Mouse (Mus musculus): ENCODE measurements around the gene Ripor3. TPM values are rescaled to one million over a fixed set of nuclear protein-coding genes. Genes with fewer than 3 reads are reported as not detected.

The Ripor3 gene
- polyA plus RNA-seq, 1 experiment = 5.3 TPM

- WGBS = 36% methylated on average over 13 of the region's 13 CpGs
- H3K4me3 ChIP-seq (ENCODE audit: low read depth, low read length) = no peak overlapping the region
- no peaks in the 10 kb centered on the region for H3K27me3 ChIP-seq (ENCODE audit: control insufficient read depth, insufficient read depth, low read length)
- no peak overlapping the region for H3K27ac ChIP-seq (ENCODE audit: insufficient read depth, low read depth, low read length)
- H3K4me1 ChIP-seq (ENCODE audit: control insufficient read depth, insufficient read depth, insufficient read length, low read length) = peaks cover 13% of the 10 kb centered on the region
- TF ChIP-seq CTCF (IDR thresholded peaks at IDR 0.05; ENCODE audit: extremely low read depth, insufficient read length, insufficient replicate concordance, low read depth, low read length) (no peak), POLR2A (IDR thresholded peaks at IDR 0.05; ENCODE audit: low read depth, low read length) (no peak)
- H3K36me3 ChIP-seq (ENCODE audit: control insufficient read depth, insufficient read depth, low read length) = no peaks in the 10 kb centered on the region
Measured at GRCm38 (mm10) chr2:167993260-167993659, 17.2 kb downstream of the Ripor3 start.

DNA sequence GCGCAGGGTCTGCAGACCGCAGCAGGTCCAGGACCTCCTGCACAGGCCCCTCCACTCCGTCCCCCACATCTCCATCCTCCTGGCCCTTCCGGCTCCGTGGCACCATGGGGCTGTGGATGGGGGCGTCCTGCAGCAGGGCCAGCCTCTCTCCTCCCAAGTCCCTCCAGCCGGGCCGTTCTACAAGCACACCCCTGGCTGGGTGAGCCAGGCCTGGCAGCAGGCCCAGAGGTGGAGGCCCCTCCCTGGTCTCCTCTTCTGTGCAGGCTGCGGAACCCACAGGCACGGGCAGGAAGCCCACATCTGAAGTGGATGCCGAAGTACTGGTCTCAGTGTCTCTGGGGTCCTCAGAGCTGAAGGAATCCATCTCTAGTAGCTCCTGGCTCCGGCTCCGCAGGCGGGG lies 21.1 kb downstream of the Ripor3 start:
- H3K4me3 ChIP-seq (ENCODE audit: low read depth, low read length) = no peak overlapping the region
- TF ChIP-seq CTCF (IDR thresholded peaks at IDR 0.05; ENCODE audit: extremely low read depth, insufficient read length, insufficient replicate concordance, low read depth, low read length) = no peak
- TF ChIP-seq POLR2A (IDR thresholded peaks at IDR 0.05; ENCODE audit: low read depth, low read length) = no peak
- 45% methylated on average over 14 of the region's 14 CpGs for WGBS
- H3K27ac ChIP-seq (ENCODE audit: insufficient read depth, low read depth, low read length) = no peak overlapping the region
- H3K4me1 ChIP-seq (ENCODE audit: control insufficient read depth, insufficient read depth, insufficient read length, low read length) = peaks cover 13% of the 10 kb centered on the region
- H3K36me3 ChIP-seq (ENCODE audit: control insufficient read depth, insufficient read depth, low read length) = no peaks in the 10 kb centered on the region
- H3K27me3 ChIP-seq (ENCODE audit: control insufficient read depth, insufficient read depth, low read length) = no peaks in the 10 kb centered on the region

DNA sequence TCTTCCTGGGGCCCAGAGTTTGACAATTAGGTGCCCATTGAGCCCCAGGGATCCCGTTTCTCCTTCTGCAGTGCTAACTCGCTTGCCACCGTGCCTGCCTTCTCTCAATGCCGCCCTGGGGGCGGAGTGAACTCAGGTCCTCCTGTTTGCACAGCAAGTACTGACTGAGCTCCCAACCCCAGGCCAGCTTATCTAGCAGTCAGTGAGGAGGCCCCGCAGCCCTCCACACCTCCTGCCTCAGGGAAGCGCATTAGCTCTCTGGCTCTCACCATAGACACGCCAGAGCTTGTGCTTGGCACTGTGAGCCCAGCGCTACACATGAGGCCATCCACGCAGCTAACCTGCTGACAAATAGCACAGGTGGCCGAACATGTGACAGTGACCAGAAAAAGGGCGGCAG lies 22.8 kb downstream of the Ripor3 start:
- 39% methylated on average over 12 of the region's 12 CpGs for WGBS
- Histone ChIP-seq H3K4me1 (ENCODE audit: control insufficient read depth, insufficient read depth, insufficient read length, low read length) (peaks cover 8% of the 10 kb centered on the region), H3K27ac (ENCODE audit: insufficient read depth, low read depth, low read length) (no peak overlapping the region), H3K36me3 (ENCODE audit: control insufficient read depth, insufficient read depth, low read length) (no peaks in the 10 kb centered on the region), H3K27me3 (ENCODE audit: control insufficient read depth, insufficient read depth, low read length) (no peaks in the 10 kb centered on the region), H3K4me3 (ENCODE audit: low read depth, low read length) (no peak overlapping the region)
- TF ChIP-seq POLR2A (IDR thresholded peaks at IDR 0.05; ENCODE audit: low read depth, low read length) (no peak), CTCF (IDR thresholded peaks at IDR 0.05; ENCODE audit: extremely low read depth, insufficient read length, insufficient replicate concordance, low read depth, low read length) (no peak)

DNA sequence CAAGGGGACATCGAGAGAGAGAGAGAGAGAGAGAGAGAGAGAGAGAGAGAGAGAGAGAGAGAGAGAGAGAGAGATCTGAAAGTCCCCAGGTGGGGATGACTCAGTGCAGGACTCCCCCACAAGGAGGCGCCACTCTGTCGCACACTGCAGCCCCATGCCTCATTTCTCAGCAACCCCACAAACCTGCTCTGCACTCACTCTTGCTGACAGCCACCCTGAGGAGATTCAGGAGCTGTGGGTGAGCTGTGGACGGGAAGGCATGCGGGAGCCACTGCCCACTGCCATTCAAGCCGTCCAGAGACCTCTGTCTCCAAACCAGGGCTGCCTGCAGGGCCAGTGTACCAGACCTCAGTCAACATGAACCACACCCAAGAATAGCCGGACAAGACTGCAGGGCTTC lies 23.7 kb downstream of the Ripor3 start:
- Histone ChIP-seq H3K27me3 (ENCODE audit: control insufficient read depth, insufficient read depth, low read length) (no peaks in the 10 kb centered on the region), H3K27ac (ENCODE audit: insufficient read depth, low read depth, low read length) (no peak overlapping the region), H3K4me1 (ENCODE audit: control insufficient read depth, insufficient read depth, insufficient read length, low read length) (peaks cover 8% of the 10 kb centered on the region), H3K36me3 (ENCODE audit: control insufficient read depth, insufficient read depth, low read length) (no peaks in the 10 kb centered on the region), H3K4me3 (ENCODE audit: low read depth, low read length) (no peak overlapping the region)
- no peak for TF ChIP-seq POLR2A (IDR thresholded peaks at IDR 0.05; ENCODE audit: low read depth, low read length)
- peak; percentile 71 for TF ChIP-seq CTCF (IDR thresholded peaks at IDR 0.05; ENCODE audit: extremely low read depth, insufficient read length, insufficient replicate concordance, low read depth, low read length)
- 17% methylated on average over 7 of the region's 7 CpGs for WGBS

- Histone ChIP-seq H3K27me3 (ENCODE audit: control insufficient read depth, insufficient read depth, low read length) (no peaks in the 10 kb centered on the region), H3K4me3 (ENCODE audit: low read depth, low read length) (no peak overlapping the region), H3K4me1 (ENCODE audit: control insufficient read depth, insufficient read depth, insufficient read length, low read length) (peaks cover 8% of the 10 kb centered on the region), H3K27ac (ENCODE audit: insufficient read depth, low read depth, low read length) (no peak overlapping the region), H3K36me3 (ENCODE audit: control insufficient read depth, insufficient read depth, low read length) (no peaks in the 10 kb centered on the region)
- TF ChIP-seq POLR2A (IDR thresholded peaks at IDR 0.05; ENCODE audit: low read depth, low read length) = no peak
- no peak for TF ChIP-seq CTCF (IDR thresholded peaks at IDR 0.05; ENCODE audit: extremely low read depth, insufficient read length, insufficient replicate concordance, low read depth, low read length)
- 46% methylated on average over 3 of the region's 3 CpGs for WGBS
Measured at GRCm38 (mm10) chr2:167984946-167985345, 25.5 kb downstream of the Ripor3 start.

GRCm38 (mm10) chr2:167984371-167984770 lies 26.0 kb downstream of the Ripor3 start:
- H3K4me3 ChIP-seq (ENCODE audit: low read depth, low read length) = no peak overlapping the region
- peaks cover 8% of the 10 kb centered on the region for H3K4me1 ChIP-seq (ENCODE audit: control insufficient read depth, insufficient read depth, insufficient read length, low read length)
- H3K27ac ChIP-seq (ENCODE audit: insufficient read depth, low read depth, low read length) = no peak overlapping the region
- no peak for TF ChIP-seq POLR2A (IDR thresholded peaks at IDR 0.05; ENCODE audit: low read depth, low read length)
- H3K36me3 ChIP-seq (ENCODE audit: control insufficient read depth, insufficient read depth, low read length) = peaks cover under 1% of the 10 kb centered on the region; the same call in 1 of the 2 replicates
- no peaks in the 10 kb centered on the region for H3K27me3 ChIP-seq (ENCODE audit: control insufficient read depth, insufficient read depth, low read length)
- WGBS = 89% methylated on average over 5 of the region's 5 CpGs

DNA sequence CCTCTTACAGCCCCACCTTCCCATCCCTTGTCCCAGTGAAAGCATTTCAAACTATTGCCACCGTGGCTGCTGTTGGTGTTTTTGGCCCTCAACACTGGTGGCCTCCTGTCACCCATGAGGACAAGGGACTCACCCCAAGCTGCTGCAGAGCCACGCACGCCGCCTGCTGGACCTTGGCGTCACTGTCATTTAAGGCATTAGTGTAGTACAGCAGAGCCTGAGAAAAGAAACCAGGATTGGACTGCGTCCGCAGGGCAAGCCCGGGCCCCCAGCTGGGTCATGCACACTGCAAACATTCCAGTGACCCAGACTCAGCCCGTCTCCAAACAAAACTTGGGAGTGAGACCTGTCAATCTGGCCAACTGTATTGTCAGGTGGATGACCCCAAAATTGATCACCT lies 27.8 kb downstream of the Ripor3 start:
- no peak overlapping the region for H3K4me3 ChIP-seq (ENCODE audit: low read depth, low read length)
- 44% methylated on average over 9 of the region's 9 CpGs for WGBS
- peaks cover 4% of the 10 kb centered on the region; the same call in 1 of the 2 replicates for H3K4me1 ChIP-seq (ENCODE audit: control insufficient read depth, insufficient read depth, insufficient read length, low read length)
- no peaks in the 10 kb centered on the region for H3K27me3 ChIP-seq (ENCODE audit: control insufficient read depth, insufficient read depth, low read length)
- H3K36me3 ChIP-seq (ENCODE audit: control insufficient read depth, insufficient read depth, low read length) = peaks cover 4% of the 10 kb centered on the region
- no peak overlapping the region for H3K27ac ChIP-seq (ENCODE audit: insufficient read depth, low read depth, low read length)
- peak; percentile 36; the same call in 1 of the 2 replicates for TF ChIP-seq CTCF (IDR thresholded peaks at IDR 0.05; ENCODE audit: extremely low read depth, insufficient read length, insufficient replicate concordance, low read depth, low read length)
- no peak for TF ChIP-seq POLR2A (IDR thresholded peaks at IDR 0.05; ENCODE audit: low read depth, low read length)

- Histone ChIP-seq H3K27ac (ENCODE audit: insufficient read depth, low read depth, low read length) (no peak overlapping the region), H3K36me3 (ENCODE audit: control insufficient read depth, insufficient read depth, low read length) (peaks cover 24% of the 10 kb centered on the region), H3K4me3 (ENCODE audit: low read depth, low read length) (no peak overlapping the region), H3K27me3 (ENCODE audit: control insufficient read depth, insufficient read depth, low read length) (no peaks in the 10 kb centered on the region), H3K4me1 (ENCODE audit: control insufficient read depth, insufficient read depth, insufficient read length, low read length) (peaks cover 2% of the 10 kb centered on the region; the same call in 1 of the 2 replicates)
- 80% methylated on average over 10 of the region's 10 CpGs for WGBS
- no peak for TF ChIP-seq CTCF (IDR thresholded peaks at IDR 0.05; ENCODE audit: extremely low read depth, insufficient read length, insufficient replicate concordance, low read depth, low read length)
- no peak for TF ChIP-seq POLR2A (IDR thresholded peaks at IDR 0.05; ENCODE audit: low read depth, low read length)
Measured at GRCm38 (mm10) chr2:167980391-167980790, 30.0 kb downstream of the Ripor3 start.
